In the genomic region with DNA sequence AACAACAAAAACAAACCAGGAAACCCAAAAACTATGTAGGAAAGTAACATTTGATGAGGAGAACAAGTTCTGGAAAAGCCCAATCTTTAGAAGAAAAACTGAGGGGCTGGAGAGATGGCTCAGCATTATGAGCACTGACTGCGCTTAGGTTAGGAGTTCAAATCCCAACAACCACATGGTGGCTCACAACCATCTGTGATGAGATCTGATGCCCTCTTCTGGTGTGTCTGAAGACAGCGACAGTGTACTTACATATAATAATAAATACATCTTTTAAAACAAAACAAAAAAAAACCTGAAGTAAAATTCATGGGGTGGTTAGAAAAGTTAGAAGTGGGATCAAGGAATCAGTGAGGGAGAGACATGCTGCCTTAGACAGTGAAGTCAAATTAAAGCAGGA, we compare ENCODE assay signal across 8 mouse cellular contexts. TPM values are rescaled to one million over a fixed set of nuclear protein-coding genes. Genes with fewer than 3 reads are reported as not detected.
DNase-seq lines count a peak whose midpoint lies in the region; ATAC-seq and TF ChIP-seq lines count a peak whose summit lies in the region.

No protein-coding gene starts in this region.

- no peaks in the 10 kb centered on the region for H3K9me3 ChIP-seq in heart, embryonic 10.5 days
- H3K9me3 ChIP-seq in CH12.LX (replicated peaks; ENCODE audit: low read length) = no peaks in the 10 kb centered on the region
- no peaks in the 10 kb centered on the region for H3K9me3 ChIP-seq in forebrain, embryonic 15.5 days
- no peaks in the 10 kb centered on the region for H3K9me3 ChIP-seq in liver, embryonic 15.5 days (replicated peaks)

- peaks cover 36% of the 10 kb centered on the region for H3K79me2 ChIP-seq in CH12.LX (replicated peaks; ENCODE audit: control insufficient read depth, extremely low read depth, insufficient read depth, poor library complexity, severe bottlenecking)

- H3K4me2 ChIP-seq in CH12.LX (ENCODE audit: insufficient read depth, low read depth, poor library complexity, severe bottlenecking) = peak overlapping the region; percentile 65
- peak overlapping the region; percentile 90 for H3K4me2 ChIP-seq in forebrain, embryonic 15.5 days (replicated peaks)
- H3K4me2 ChIP-seq in liver, embryonic 15.5 days = peak overlapping the region; percentile 76

- no peak for ATAC-seq in forebrain, embryonic 15.5 days (replicated peaks)
- ATAC-seq in liver, embryonic 15.5 days (ENCODE audit: insufficient read depth) = no peak

- dilution Hi-C loops in CH12.LX (cut with MboI; ENCODE audit: extremely low pct_ligation_motif_present, extremely low pct_unique_long_range_greater_than_20kb, low sequenced_read_pairs) = no loop called here

- 61% methylated on average over 2 of the region's 2 CpGs for WGBS in heart, embryonic 10.5 days
- WGBS in forebrain, embryonic 15.5 days = 67% methylated on average over 2 of the region's 2 CpGs
- 75% methylated on average over 2 of the region's 2 CpGs for WGBS in liver, embryonic 15.5 days (ENCODE audit: insufficient replicate concordance)

- TF ChIP-seq CTCF in CH12.LX (conservative IDR thresholded peaks at IDR 0.05 in 1 of 2, IDR thresholded peaks at IDR 0.05 in 1 of 2; ENCODE audit: low read depth in 2 of 2, low read length in 2 of 2) = peak in 1 of 2 experiments; percentile 53; a peak in 2 of 4 replicates

- TF ChIP-seq EP300 in CH12.LX (IDR thresholded peaks at IDR 0.05; ENCODE audit: low read length) = no peak

- no peaks in the 10 kb centered on the region for H3K27me3 ChIP-seq in heart, embryonic 10.5 days (ENCODE audit: insufficient read depth, poor library complexity, severe bottlenecking)
- no peaks in the 10 kb centered on the region for H3K27me3 ChIP-seq in CH12.LX (replicated peaks)
- H3K27me3 ChIP-seq in forebrain, embryonic 15.5 days = no peaks in the 10 kb centered on the region
- no peaks in the 10 kb centered on the region for H3K27me3 ChIP-seq in liver, embryonic 15.5 days

- TF ChIP-seq POLR2A in CH12.LX (IDR thresholded peaks at IDR 0.05; ENCODE audit: low read depth, low read length) = no peak

- peaks cover 8% of the 10 kb centered on the region; the same call in 1 of the 2 replicates for H3K36me3 ChIP-seq in heart, embryonic 10.5 days
- peaks cover 0 to 35% of the 10 kb centered on the region in 2 experiments for H3K36me3 ChIP-seq in CH12.LX (replicated peaks in 1 of 2; ENCODE audit: control insufficient read depth in 1 of 2, insufficient read depth in 1 of 2, low read length in 1 of 2)
- H3K36me3 ChIP-seq in forebrain, embryonic 15.5 days = peaks cover under 1% of the 10 kb centered on the region; the same call in 1 of the 2 replicates
- peaks cover 13% of the 10 kb centered on the region for H3K36me3 ChIP-seq in liver, embryonic 15.5 days (replicated peaks)

- H3K4me1 ChIP-seq in heart, embryonic 10.5 days = 0 out of 2 replicates have a peak, but pooled peaks cover 3% of the 10 kb centered on the region
- peaks cover 0 to 23% of the 10 kb centered on the region in 2 experiments; a peak in 2 of 4 replicates for H3K4me1 ChIP-seq in CH12.LX (ENCODE audit: control insufficient read depth in 1 of 2, insufficient read depth in 2 of 2)
- H3K4me1 ChIP-seq in forebrain, embryonic 15.5 days = peaks cover 22% of the 10 kb centered on the region
- peaks cover 18% of the 10 kb centered on the region for H3K4me1 ChIP-seq in liver, embryonic 15.5 days (replicated peaks)

- H3K4me3 ChIP-seq in heart, embryonic 10.5 days = peak overlapping the region; percentile 99
- H3K4me3 ChIP-seq in CH12.LX (replicated peaks in 1 of 3; ENCODE audit: low read depth in 2 of 3, low read length in 2 of 3, poor library complexity in 1 of 3) = peak overlapping the region in 2 of 3 experiments; percentile 88 to 98
- H3K4me3 ChIP-seq in forebrain, embryonic 15.5 days = peak overlapping the region; percentile 99
- H3K4me3 ChIP-seq in liver, embryonic 15.5 days (replicated peaks) = peak overlapping the region; percentile 94

- H3K27ac ChIP-seq in heart, embryonic 10.5 days = peak overlapping the region; percentile 96; the same call in 1 of the 2 replicates
- H3K27ac ChIP-seq in CH12.LX (ENCODE audit: insufficient read depth, low read depth) = no peak overlapping the region
- H3K27ac ChIP-seq in forebrain, embryonic 15.5 days (replicated peaks) = peak overlapping the region; percentile 97
- H3K27ac ChIP-seq in liver, embryonic 15.5 days (replicated peaks) = peak overlapping the region; percentile 89

- in situ Hi-C loops in CH12.LX (cut with MboI; ENCODE audit: low pct_ligation_motif_present, low pct_unique_long_range_greater_than_20kb, low sequenced_read_pairs) = no loop called here

- no peak; the same call in 1 of the 2 replicates for TF ChIP-seq RAD21 in CH12.LX (IDR thresholded peaks at IDR 0.05; ENCODE audit: low read depth, low read length)

- DNase-seq in heart, embryonic 10.5 days (ENCODE audit: low spot score) = no peak
- DNase-seq in heart, adult 11 months = no peak
- peak; percentile 17 for DNase-seq in CH12.LX (ENCODE audit: extremely low read depth)
- DNase-seq in cerebellum, adult 9-10 months = no peak
- no peak for DNase-seq in left cerebral cortex, adult 11 months (ENCODE audit: low spot score)
- no peak for DNase-seq in spleen, postnatal 4 days (ENCODE audit: low spot score in 2 of 2)

- H3K9ac ChIP-seq in CH12.LX (ENCODE audit: insufficient read depth, low read depth) = peak overlapping the region; percentile 79; the same call in 1 of the 2 replicates
- H3K9ac ChIP-seq in forebrain, embryonic 15.5 days (replicated peaks) = no peak overlapping the region
- H3K9ac ChIP-seq in liver, embryonic 15.5 days = peak overlapping the region; percentile 94; the same call in 1 of the 2 replicates

TF ChIP-seq in CH12.LX, 34 proteins besides CTCF, POLR2A, EP300 and RAD21:
- TF ChIP-seq KAT2A (IDR thresholded peaks at IDR 0.05; ENCODE audit: insufficient replicate concordance, low read length) (no peak), SMC3 (IDR thresholded peaks at IDR 0.05; ENCODE audit: low read depth, low read length) (peak; percentile 10; the same call in 1 of the 2 replicates), MYC (IDR thresholded peaks at IDR 0.05; ENCODE audit: low read depth, low read length) (0 out of 2 replicates have a peak, but pooled peaks have one; percentile 37)
TF ChIP-seq in CH12.LX: peak in this region for 2.

RNA-seq across cellular contexts. Expression of gene Atp5l, which starts 1.0 kb away (rescaled TPM):
- 722 and 893 TPM in 2 replicates for polyA plus RNA-seq in heart, embryonic 10.5 days (2016; fragmentation: Nextera tagmentation; extraction: Ambion mirVana)
- total RNA-seq in CH12.LX (2012; rRNA removed) = 490 and 550 TPM in 2 replicates
- total RNA-seq in CH12.LX (2014; rRNA removed) = 689 and 720 TPM in 2 replicates
- 277 and 311 TPM in 2 replicates for polyA plus RNA-seq in CH12.LX (2012; ENCODE audit: insufficient read length, low read depth)
- 730 and 763 TPM in 2 replicates for polyA plus RNA-seq in forebrain, embryonic 15.5 days (2015; fragmentation: Nextera tagmentation; extraction: Ambion mirVana)
- 396 and 459 TPM in 2 replicates for polyA plus RNA-seq in liver, embryonic 15.5 days (2015; fragmentation: Nextera tagmentation; extraction: Ambion mirVana)

RNA-seq across cellular contexts. Expression of gene Kmt2a, which starts 40.4 kb away (rescaled TPM):
- polyA plus RNA-seq in heart, embryonic 10.5 days (2016; fragmentation: Nextera tagmentation; extraction: Ambion mirVana) = 7.4 and 10.5 TPM in 2 replicates
- total RNA-seq in CH12.LX (2012; rRNA removed) (7.2 and 7.3 TPM in 2 replicates), CH12.LX (2014; rRNA removed) (2.2 and 2.5 TPM in 2 replicates)
- polyA plus RNA-seq in CH12.LX (2012; ENCODE audit: insufficient read length, low read depth) = 13.4 and 21.3 TPM in 2 replicates
- 30.3 and 31.6 TPM in 2 replicates for polyA plus RNA-seq in forebrain, embryonic 15.5 days (2015; fragmentation: Nextera tagmentation; extraction: Ambion mirVana)
- polyA plus RNA-seq in liver, embryonic 15.5 days (2015; fragmentation: Nextera tagmentation; extraction: Ambion mirVana) = 2.9 and 3.4 TPM in 2 replicates

RNA-seq across cellular contexts. Expression of gene Ube4a, which starts 43.9 kb away (rescaled TPM):
- 17.8 and 20.9 TPM in 2 replicates for polyA plus RNA-seq in heart, embryonic 10.5 days (2016; fragmentation: Nextera tagmentation; extraction: Ambion mirVana)
- total RNA-seq in CH12.LX (2012; rRNA removed) = 18.2 and 20.7 TPM in 2 replicates
- total RNA-seq in CH12.LX (2014; rRNA removed) = 13.3 and 14.6 TPM in 2 replicates
- 25.4 and 28.3 TPM in 2 replicates for polyA plus RNA-seq in CH12.LX (2012; ENCODE audit: insufficient read length, low read depth)
- 37.0 and 39.0 TPM in 2 replicates for polyA plus RNA-seq in forebrain, embryonic 15.5 days (2015; fragmentation: Nextera tagmentation; extraction: Ambion mirVana)
- 10.3 and 10.9 TPM in 2 replicates for polyA plus RNA-seq in liver, embryonic 15.5 days (2015; fragmentation: Nextera tagmentation; extraction: Ambion mirVana)

RNA-seq across cellular contexts. Expression of gene Cd3g, which starts 58.7 kb away (rescaled TPM):
- polyA plus RNA-seq in heart, embryonic 10.5 days (2016; fragmentation: Nextera tagmentation; extraction: Ambion mirVana) = not detected in 2 replicates
- total RNA-seq in CH12.LX (2012; rRNA removed) (11.2 and 12.7 TPM in 2 replicates), CH12.LX (2014; rRNA removed) (1.3 and 1.7 TPM in 2 replicates)
- 2.2 and 2.9 TPM in 2 replicates for polyA plus RNA-seq in CH12.LX (2012; ENCODE audit: insufficient read length, low read depth)
- not detected in 2 replicates for polyA plus RNA-seq in forebrain, embryonic 15.5 days (2015; fragmentation: Nextera tagmentation; extraction: Ambion mirVana)
- 0.22 and 0.23 TPM in 2 replicates for polyA plus RNA-seq in liver, embryonic 15.5 days (2015; fragmentation: Nextera tagmentation; extraction: Ambion mirVana)
